Mouse (Mus musculus): ENCODE measurements at regions not wholly inside any gene's neighbourhood (a gene's known extent, or its start where the extent isn't known, plus 50 kb on each side); places are given as distances from the start of the nearest gene placed in this dataset.

- no peaks in the 10 kb centered on the region for H3K36me3 ChIP-seq (replicated peaks; ENCODE audit: control insufficient read depth, insufficient read depth)
- DNase-seq (ENCODE audit: low spot score) (no peak), ATAC-seq (ENCODE audit: low FRiP score) (no peak)
- no peaks in the 10 kb centered on the region for H3K9me3 ChIP-seq (ENCODE audit: control insufficient read depth, low read length)
- no peaks in the 10 kb centered on the region for H3K27me3 ChIP-seq (ENCODE audit: control insufficient read depth, insufficient read depth, low read length)
- H3K4me1 ChIP-seq (replicated peaks; ENCODE audit: control insufficient read depth, insufficient read depth, low read length), result no peaks in the 10 kb centered on the region
- H3K27ac ChIP-seq, result no peak overlapping the region
- H3K4me3 ChIP-seq (replicated peaks; ENCODE audit: low read length), result no peak overlapping the region
- H3K4me2 ChIP-seq (replicated peaks), result no peak overlapping the region
- H3K9ac ChIP-seq, result no peak overlapping the region
- 94% methylated on average over 3 of the region's 3 CpGs for WGBS
Observed at GRCm38 (mm10) chr9:48029021-48029420, 132.8 kb upstream of the Nxpe4 start.

- ATAC-seq (ENCODE audit: low FRiP score) (no peak), DNase-seq (ENCODE audit: low spot score) (no peak)
- H3K36me3 ChIP-seq (replicated peaks; ENCODE audit: control insufficient read depth, insufficient read depth), result no peaks in the 10 kb centered on the region
- no peak overlapping the region for H3K9ac ChIP-seq
- H3K27me3 ChIP-seq (ENCODE audit: control insufficient read depth, insufficient read depth, low read length), result no peaks in the 10 kb centered on the region
- 95% methylated on average over 3 of the region's 3 CpGs for WGBS
- H3K4me3 ChIP-seq (replicated peaks; ENCODE audit: low read length), result no peak overlapping the region
- no peaks in the 10 kb centered on the region for H3K4me1 ChIP-seq (replicated peaks; ENCODE audit: control insufficient read depth, insufficient read depth, low read length)
- no peak overlapping the region for H3K27ac ChIP-seq
- no peaks in the 10 kb centered on the region for H3K9me3 ChIP-seq (ENCODE audit: control insufficient read depth, low read length)
- H3K4me2 ChIP-seq (replicated peaks), result no peak overlapping the region
Observed at GRCm38 (mm10) chr9:48030839-48031238, 131.0 kb upstream of the Nxpe4 start.

- no peaks in the 10 kb centered on the region for H3K27me3 ChIP-seq (ENCODE audit: control insufficient read depth, insufficient read depth, low read length)
- H3K9me3 ChIP-seq (ENCODE audit: control insufficient read depth, low read length), result no peaks in the 10 kb centered on the region
- H3K4me3 ChIP-seq (replicated peaks; ENCODE audit: low read length), result no peak overlapping the region
- H3K9ac ChIP-seq, result no peak overlapping the region
- H3K4me1 ChIP-seq (replicated peaks; ENCODE audit: control insufficient read depth, insufficient read depth, low read length), result no peaks in the 10 kb centered on the region
- DNase-seq (ENCODE audit: low spot score) (no peak), ATAC-seq (ENCODE audit: low FRiP score) (no peak)
- no peak overlapping the region for H3K27ac ChIP-seq
- no peaks in the 10 kb centered on the region for H3K36me3 ChIP-seq (replicated peaks; ENCODE audit: control insufficient read depth, insufficient read depth)
- H3K4me2 ChIP-seq (replicated peaks), result no peak overlapping the region
Observed at GRCm38 (mm10) chr9:48035959-48036358, 125.9 kb upstream of the Nxpe4 start.

GRCm38 (mm10) chr9:48044826-48045225 is 117.0 kb upstream of the Nxpe4 start:
- Histone ChIP-seq H3K9ac (no peak overlapping the region), H3K36me3 (replicated peaks; ENCODE audit: control insufficient read depth, insufficient read depth) (no peaks in the 10 kb centered on the region), H3K4me1 (replicated peaks; ENCODE audit: control insufficient read depth, insufficient read depth, low read length) (no peaks in the 10 kb centered on the region), H3K4me2 (replicated peaks) (no peak overlapping the region), H3K9me3 (ENCODE audit: control insufficient read depth, low read length) (no peaks in the 10 kb centered on the region), H3K4me3 (replicated peaks; ENCODE audit: low read length) (no peak overlapping the region), H3K27ac (no peak overlapping the region), H3K27me3 (ENCODE audit: control insufficient read depth, insufficient read depth, low read length) (no peaks in the 10 kb centered on the region)
- DNase-seq (ENCODE audit: low spot score) (no peak), ATAC-seq (ENCODE audit: low FRiP score) (no peak)

GRCm38 (mm10) chr9:48047846-48048245 is 114.0 kb upstream of the Nxpe4 start:
- no peak overlapping the region for H3K4me2 ChIP-seq (replicated peaks)
- no peak overlapping the region for H3K9ac ChIP-seq
- ATAC-seq (ENCODE audit: low FRiP score) (no peak), DNase-seq (ENCODE audit: low spot score) (no peak)
- no peaks in the 10 kb centered on the region for H3K4me1 ChIP-seq (replicated peaks; ENCODE audit: control insufficient read depth, insufficient read depth, low read length)
- no peaks in the 10 kb centered on the region for H3K36me3 ChIP-seq (replicated peaks; ENCODE audit: control insufficient read depth, insufficient read depth)
- no peaks in the 10 kb centered on the region for H3K9me3 ChIP-seq (ENCODE audit: control insufficient read depth, low read length)
- no peaks in the 10 kb centered on the region for H3K27me3 ChIP-seq (ENCODE audit: control insufficient read depth, insufficient read depth, low read length)
- WGBS, result 58% methylated on average over 4 of the region's 4 CpGs
- H3K27ac ChIP-seq, result no peak overlapping the region
- no peak overlapping the region for H3K4me3 ChIP-seq (replicated peaks; ENCODE audit: low read length)

- no peak overlapping the region for H3K9ac ChIP-seq
- ATAC-seq (ENCODE audit: low FRiP score), result no peak
- WGBS, result 78% methylated on average over 4 of the region's 4 CpGs
- DNase-seq (ENCODE audit: low spot score), result no peak
- H3K27me3 ChIP-seq (ENCODE audit: control insufficient read depth, insufficient read depth, low read length), result no peaks in the 10 kb centered on the region
- no peak overlapping the region for H3K4me3 ChIP-seq (replicated peaks; ENCODE audit: low read length)
- H3K4me2 ChIP-seq (replicated peaks), result no peak overlapping the region
- peaks cover 7% of the 10 kb centered on the region; the same call in 1 of the 2 replicates for H3K4me1 ChIP-seq (replicated peaks; ENCODE audit: control insufficient read depth, insufficient read depth, low read length)
- no peaks in the 10 kb centered on the region for H3K9me3 ChIP-seq (ENCODE audit: control insufficient read depth, low read length)
- no peaks in the 10 kb centered on the region for H3K36me3 ChIP-seq (replicated peaks; ENCODE audit: control insufficient read depth, insufficient read depth)
- H3K27ac ChIP-seq, result no peak overlapping the region
Observed at GRCm38 (mm10) chr9:48053580-48053979, 108.2 kb upstream of the Nxpe4 start.

GRCm38 (mm10) chr9:48055246-48055645 is 106.6 kb upstream of the Nxpe4 start:
- DNase-seq (ENCODE audit: low spot score) (no peak), ATAC-seq (ENCODE audit: low FRiP score) (no peak)
- H3K9ac ChIP-seq, result no peak overlapping the region
- H3K4me2 ChIP-seq (replicated peaks), result no peak overlapping the region
- H3K9me3 ChIP-seq (ENCODE audit: control insufficient read depth, low read length), result no peaks in the 10 kb centered on the region
- WGBS, result 45% methylated on average over 10 of the region's 10 CpGs
- H3K27me3 ChIP-seq (ENCODE audit: control insufficient read depth, insufficient read depth, low read length), result no peaks in the 10 kb centered on the region
- no peak overlapping the region for H3K27ac ChIP-seq
- H3K4me3 ChIP-seq (replicated peaks; ENCODE audit: low read length), result no peak overlapping the region
- peaks cover 7% of the 10 kb centered on the region; the same call in 1 of the 2 replicates for H3K4me1 ChIP-seq (replicated peaks; ENCODE audit: control insufficient read depth, insufficient read depth, low read length)
- H3K36me3 ChIP-seq (replicated peaks; ENCODE audit: control insufficient read depth, insufficient read depth), result no peaks in the 10 kb centered on the region

- no peak for DNase-seq (ENCODE audit: low spot score)
- WGBS, result 59% methylated on average over 8 of the region's 8 CpGs
- Histone ChIP-seq H3K36me3 (replicated peaks; ENCODE audit: control insufficient read depth, insufficient read depth) (no peaks in the 10 kb centered on the region), H3K4me3 (replicated peaks; ENCODE audit: low read length) (no peak overlapping the region), H3K9me3 (ENCODE audit: control insufficient read depth, low read length) (no peaks in the 10 kb centered on the region), H3K27ac (peak overlapping the region; percentile 62; the same call in 1 of the 2 replicates), H3K27me3 (ENCODE audit: control insufficient read depth, insufficient read depth, low read length) (no peaks in the 10 kb centered on the region), H3K4me1 (replicated peaks; ENCODE audit: control insufficient read depth, insufficient read depth, low read length) (peaks cover 7% of the 10 kb centered on the region; the same call in 1 of the 2 replicates), H3K4me2 (replicated peaks) (no peak overlapping the region), H3K9ac (no peak overlapping the region)
- no peak for ATAC-seq (ENCODE audit: low FRiP score)
Observed at GRCm38 (mm10) chr9:48058599-48058998, 103.2 kb upstream of the Nxpe4 start.

GRCm38 (mm10) chr9:48059549-48060165 is 102.2 kb upstream of the Nxpe4 start:
- peaks cover 7% of the 10 kb centered on the region; the same call in 1 of the 2 replicates for H3K4me1 ChIP-seq (replicated peaks; ENCODE audit: control insufficient read depth, insufficient read depth, low read length)
- DNase-seq (ENCODE audit: low spot score) (no peak), ATAC-seq (ENCODE audit: low FRiP score) (no peak)
- no peaks in the 10 kb centered on the region for H3K27me3 ChIP-seq (ENCODE audit: control insufficient read depth, insufficient read depth, low read length)
- no peak overlapping the region for H3K9ac ChIP-seq
- no peak overlapping the region for H3K27ac ChIP-seq
- no peaks in the 10 kb centered on the region for H3K36me3 ChIP-seq (replicated peaks; ENCODE audit: control insufficient read depth, insufficient read depth)
- 89% methylated on average over 10 of the region's 10 CpGs for WGBS
- no peaks in the 10 kb centered on the region for H3K9me3 ChIP-seq (ENCODE audit: control insufficient read depth, low read length)
- H3K4me3 ChIP-seq (replicated peaks; ENCODE audit: low read length), result no peak overlapping the region
- no peak overlapping the region for H3K4me2 ChIP-seq (replicated peaks)

- H3K9me3 ChIP-seq (ENCODE audit: control insufficient read depth, low read length), result no peaks in the 10 kb centered on the region
- H3K36me3 ChIP-seq (replicated peaks; ENCODE audit: control insufficient read depth, insufficient read depth), result no peaks in the 10 kb centered on the region
- no peaks in the 10 kb centered on the region for H3K4me1 ChIP-seq (replicated peaks; ENCODE audit: control insufficient read depth, insufficient read depth, low read length)
- H3K27ac ChIP-seq, result no peak overlapping the region
- no peak overlapping the region for H3K9ac ChIP-seq
- H3K4me2 ChIP-seq (replicated peaks), result no peak overlapping the region
- H3K4me3 ChIP-seq (replicated peaks; ENCODE audit: low read length), result no peak overlapping the region
- no peak for ATAC-seq (ENCODE audit: low FRiP score)
- WGBS, result 93% methylated on average over 4 of the region's 4 CpGs
- no peaks in the 10 kb centered on the region for H3K27me3 ChIP-seq (ENCODE audit: control insufficient read depth, insufficient read depth, low read length)
- no peak for DNase-seq (ENCODE audit: low spot score)
Observed at GRCm38 (mm10) chr9:48060996-48061395, 100.8 kb upstream of the Nxpe4 start.

Data from hindbrain, embryonic 14.5 days (tissue).